Mouse (Mus musculus) lung, embryonic 14.5 days (tissue): ENCODE measurements at regions not wholly inside any gene's neighbourhood (a gene's known extent, or its start where the extent isn't known, plus 50 kb on each side); places are given as distances from the start of the nearest gene placed in this dataset.
A peak's percentile ranks its signal among the peaks of the same experiment; 100 is the strongest.

Experiments used
- ATAC-seq: fragments of 200-750 bp; cut with Nextera tagmentation; 2 replicates; pipeline ENCODE4 v1.8.0; 2017; ENCODE audit warnings: mild to moderate bottlenecking, moderate TSS enrichment, moderate library complexity; ENCODE audit not compliant: insufficient read depth
- DNase-seq: peaks from one replicate; pipeline ENCODE4 v3.0.0-alpha.2; 2015
- H3K27ac ChIP-seq: fragments of 300-500 bp; sonication (generic); 2 replicates; pipeline ENCODE4 v1.5.1; 2014; ENCODE audit warnings: low read depth, mild to moderate bottlenecking, moderate library complexity
- H3K27me3 ChIP-seq: fragments of 300-500 bp; sonication (generic); 2 replicates; pipeline ENCODE4 v1.6.1; 2014; ENCODE audit warnings: low read length, control low read depth; ENCODE audit not compliant: insufficient read depth
- H3K36me3 ChIP-seq: fragments of 300-500 bp; sonication (generic); 2 replicates; pipeline ENCODE4 v1.6.1; 2014; ENCODE audit warnings: control low read depth; ENCODE audit not compliant: insufficient read depth
- H3K4me1 ChIP-seq: fragments of 300-500 bp; sonication (generic); 2 replicates; pipeline ENCODE4 v1.6.1; 2014; ENCODE audit warnings: antibody characterized with exemption, control low read depth; ENCODE audit not compliant: insufficient read depth
- H3K4me2 ChIP-seq: fragments of 300-500 bp; sonication (generic); 2 replicates; pipeline ENCODE4 v1.6.1; 2014; ENCODE audit warnings: mild to moderate bottlenecking
- H3K4me3 ChIP-seq: fragments of 300-500 bp; sonication (generic); 2 replicates; pipeline ENCODE4 v1.5.1; 2014; ENCODE audit warnings: low read depth, low read length
- H3K9ac ChIP-seq: fragments of 300-500 bp; sonication (generic); 2 replicates; pipeline ENCODE4 v1.6.1; 2014
- H3K9me3 ChIP-seq: fragments of 300-500 bp; sonication (generic); 2 replicates; pipeline ENCODE4 v1.6.1; 2016; ENCODE audit warnings: low read depth, low read length, control low read depth
- CTCF ChIP-seq: IDR thresholded peaks from 2 replicates; pipeline ENCODE4 v1.5.1; 2016; ENCODE audit warnings: antibody characterized with exemption, low read depth
- WGBS: fragments of 180-500 bp; shearing (Covaris S2); extraction: QIAGEN DNeasy Blood & Tissue Kit; methylation state at CpG from one replicate; pipeline ENCODE4 v1.1.7; 2014; 5-methylcytosine and 5-hydroxymethylcytosine counted together

DNA sequence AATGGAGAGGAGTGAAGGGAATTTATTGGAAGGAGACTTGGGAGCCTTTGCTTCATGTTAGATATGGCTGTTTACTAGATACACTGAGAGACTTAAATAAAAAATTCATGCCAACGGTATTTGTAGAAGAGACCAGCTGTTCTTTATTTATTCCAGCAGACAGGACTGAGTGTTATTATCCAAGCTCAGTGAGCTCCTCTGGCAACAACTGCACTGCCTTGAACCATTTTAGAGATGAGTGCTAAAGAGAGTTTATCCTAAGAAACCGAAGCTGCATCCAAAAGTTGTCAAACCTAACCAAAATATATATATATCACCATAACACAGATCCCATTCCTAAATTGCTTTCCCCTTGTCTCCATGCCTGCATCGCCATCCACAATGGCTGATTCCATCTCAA, 247.0 kb downstream of the Gm11361 start:
- H3K9me3 ChIP-seq: no peaks in the 10 kb centered on the region
- H3K36me3 ChIP-seq: no peaks in the 10 kb centered on the region; the same call in 1 of the 2 replicates
- peaks cover 29% of the 10 kb centered on the region for H3K4me1 ChIP-seq
- no peaks in the 10 kb centered on the region for H3K27me3 ChIP-seq
- no peak overlapping the region for H3K4me3 ChIP-seq
- no peak overlapping the region for H3K9ac ChIP-seq
- 45% methylated on average over 3 of the region's 3 CpGs for WGBS
- H3K27ac ChIP-seq: peak overlapping the region; percentile 26; the same call in 1 of the 2 replicates
- ATAC-seq (peak; percentile 22; the same call in 1 of the 2 replicates), DNase-seq (peak; percentile 68)
- H3K4me2 ChIP-seq: no peak overlapping the region
- no peak for TF ChIP-seq CTCF

DNA sequence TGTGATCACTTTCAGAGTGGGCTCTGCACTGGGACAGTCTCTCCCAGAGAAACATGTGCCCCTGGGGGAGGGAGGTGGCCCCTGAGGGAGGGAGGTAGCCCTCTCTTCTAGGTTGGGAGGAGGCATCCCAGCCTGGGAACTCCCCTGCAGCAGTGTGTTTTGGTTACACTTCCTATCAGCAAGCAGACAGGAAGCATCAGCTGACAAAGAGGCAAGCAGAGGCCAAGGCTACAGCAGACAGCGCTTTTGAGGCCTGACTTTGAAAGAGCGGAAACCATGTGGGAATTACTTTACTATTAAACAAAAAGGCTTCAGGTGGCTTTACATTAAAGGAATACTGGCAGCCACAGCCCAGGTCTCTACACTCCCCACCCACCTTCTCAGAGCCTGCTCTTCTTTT, 244.8 kb downstream of the Gm11361 start:
- Histone ChIP-seq H3K36me3 (no peaks in the 10 kb centered on the region; the same call in 1 of the 2 replicates), H3K4me3 (no peak overlapping the region), H3K27ac (peak overlapping the region; percentile 54; the same call in 1 of the 2 replicates), H3K27me3 (no peaks in the 10 kb centered on the region), H3K9me3 (no peaks in the 10 kb centered on the region), H3K4me1 (peaks cover 21% of the 10 kb centered on the region), H3K4me2 (no peak overlapping the region), H3K9ac (no peak overlapping the region; the same call in 1 of the 2 replicates)
- peak; percentile 86 for ATAC-seq
- TF ChIP-seq CTCF: no peak
- WGBS: 32% methylated on average over 2 of the region's 2 CpGs
- DNase-seq: peak; percentile 79

GRCm38 (mm10) chr13:28500697-28501096, 243.4 kb downstream of the Gm11361 start:
- ATAC-seq (no peak), DNase-seq (no peak)
- H3K9ac ChIP-seq: no peak overlapping the region
- no peak overlapping the region for H3K4me2 ChIP-seq
- no peak overlapping the region for H3K4me3 ChIP-seq
- 95% methylated on average over 6 of the region's 6 CpGs for WGBS
- no peaks in the 10 kb centered on the region for H3K9me3 ChIP-seq
- peaks cover 21% of the 10 kb centered on the region for H3K4me1 ChIP-seq
- H3K27me3 ChIP-seq: no peaks in the 10 kb centered on the region
- TF ChIP-seq CTCF: no peak
- no peak overlapping the region for H3K27ac ChIP-seq
- H3K36me3 ChIP-seq: no peaks in the 10 kb centered on the region; the same call in 1 of the 2 replicates

DNA sequence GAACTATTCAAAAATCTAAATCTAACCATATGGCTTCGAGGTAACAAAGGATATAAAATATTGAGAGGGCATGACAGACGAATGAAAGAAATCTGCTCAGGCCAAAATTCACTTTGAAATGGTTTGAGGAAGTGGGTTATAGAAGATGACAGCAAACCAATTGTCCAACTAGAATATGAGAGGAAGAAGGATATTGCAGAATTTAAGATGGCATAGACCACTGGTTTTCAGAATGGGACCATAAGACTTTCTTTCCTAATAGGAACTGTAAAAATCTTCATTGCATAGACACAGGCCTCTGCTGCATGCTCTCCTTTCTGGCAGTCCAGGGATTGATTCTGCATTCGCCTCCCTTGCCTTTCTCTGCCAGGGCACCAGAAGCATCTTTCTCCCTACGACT, 240.2 kb downstream of the Gm11361 start:
- Histone ChIP-seq H3K36me3 (no peaks in the 10 kb centered on the region), H3K4me1 (peaks cover 12% of the 10 kb centered on the region), H3K9me3 (no peaks in the 10 kb centered on the region), H3K27me3 (no peaks in the 10 kb centered on the region), H3K27ac (no peak overlapping the region), H3K4me3 (no peak overlapping the region), H3K4me2 (no peak overlapping the region), H3K9ac (no peak overlapping the region)
- ATAC-seq (no peak), DNase-seq (no peak)
- 88% methylated on average over 4 of the region's 4 CpGs for WGBS
- TF ChIP-seq CTCF: no peak

DNA sequence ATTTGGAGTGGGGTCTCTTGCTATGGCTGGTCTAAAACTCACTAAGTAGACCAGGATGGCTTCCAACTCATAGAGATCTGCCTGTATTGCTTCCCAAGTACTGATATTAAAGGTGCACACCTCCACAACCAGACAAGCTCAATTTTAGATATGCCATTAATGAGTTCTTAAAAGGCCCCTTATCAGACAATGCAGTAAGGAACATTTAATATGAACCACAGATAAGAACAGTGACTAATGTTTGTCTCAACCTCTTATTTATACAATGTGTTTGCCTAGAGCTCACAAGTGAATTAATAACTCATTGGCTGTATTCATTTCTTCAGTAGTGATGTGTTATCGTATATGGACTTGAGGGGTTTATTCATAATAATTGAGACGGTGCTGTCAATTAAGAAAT, 234.7 kb downstream of the Gm11361 start:
- no peak overlapping the region for H3K4me3 ChIP-seq
- H3K27me3 ChIP-seq: no peaks in the 10 kb centered on the region
- ATAC-seq (no peak), DNase-seq (no peak)
- no peak overlapping the region for H3K27ac ChIP-seq
- TF ChIP-seq CTCF: no peak
- H3K9ac ChIP-seq: no peak overlapping the region
- H3K4me1 ChIP-seq: peaks cover 5% of the 10 kb centered on the region
- WGBS: 78% methylated on average over 2 of the region's 2 CpGs
- no peak overlapping the region for H3K4me2 ChIP-seq
- no peaks in the 10 kb centered on the region for H3K36me3 ChIP-seq
- no peaks in the 10 kb centered on the region for H3K9me3 ChIP-seq

DNA sequence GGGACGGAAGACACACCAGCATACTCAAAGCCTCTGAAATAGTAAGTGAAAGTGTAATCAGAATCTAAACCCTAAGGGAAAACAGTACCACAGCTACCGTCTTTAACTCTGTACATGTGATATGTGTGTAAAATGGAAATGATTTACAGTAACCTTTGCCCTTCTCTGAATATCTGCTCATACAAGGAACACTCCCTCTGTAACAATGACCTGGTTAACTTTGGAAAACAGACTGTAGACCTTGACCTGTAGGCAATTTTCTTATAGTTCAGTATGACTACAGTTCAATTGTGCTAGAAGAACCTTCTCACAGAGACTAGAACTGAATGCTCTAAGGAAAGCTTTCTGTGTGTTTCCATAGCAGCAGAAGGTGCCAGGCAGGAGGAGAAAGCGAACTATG, 226.4 kb downstream of the Gm11361 start:
- Histone ChIP-seq H3K4me1 (0 out of 2 replicates have a peak, but pooled peaks cover 5% of the 10 kb centered on the region), H3K4me2 (no peak overlapping the region), H3K9me3 (no peaks in the 10 kb centered on the region), H3K9ac (no peak overlapping the region), H3K27ac (no peak overlapping the region), H3K36me3 (no peaks in the 10 kb centered on the region), H3K4me3 (no peak overlapping the region), H3K27me3 (no peaks in the 10 kb centered on the region)
- ATAC-seq (no peak), DNase-seq (no peak)
- TF ChIP-seq CTCF: no peak
- 64% methylated on average over 3 of the region's 3 CpGs for WGBS

DNA sequence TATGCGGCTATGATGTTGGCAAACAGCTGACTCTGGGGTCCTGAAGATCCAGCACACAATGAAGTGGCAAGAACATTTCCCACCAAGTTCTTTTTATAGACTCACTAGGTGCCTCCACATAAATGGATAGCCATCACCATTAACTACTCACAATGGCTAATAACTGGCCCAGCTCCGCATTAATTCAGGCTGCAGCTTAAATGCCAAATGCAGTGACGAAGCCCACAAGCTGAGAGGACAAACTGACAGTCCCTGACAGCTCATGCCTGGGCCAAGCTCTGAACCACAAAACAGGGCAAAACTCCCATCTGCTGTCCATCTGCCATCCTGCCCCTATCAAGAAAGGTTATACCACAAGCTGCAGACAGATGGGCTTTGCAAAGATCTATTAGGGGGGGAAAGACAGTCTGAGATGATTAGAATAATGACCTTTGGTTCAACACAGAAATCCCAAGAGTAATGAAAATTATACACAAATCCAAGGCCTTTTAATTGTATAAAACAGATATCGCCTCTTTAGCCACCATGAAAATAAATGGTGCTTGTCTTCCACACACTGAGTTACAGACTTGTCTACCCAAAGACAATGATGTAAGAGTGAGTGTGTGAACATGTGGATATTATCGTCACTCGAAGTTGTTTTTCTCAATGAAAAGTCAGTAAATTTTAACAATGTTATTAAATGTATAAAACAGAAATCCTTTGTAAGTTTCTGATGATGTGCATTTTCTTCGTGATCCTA, 224.1 kb downstream of the Gm11361 start:
- no peak overlapping the region for H3K4me2 ChIP-seq
- H3K36me3 ChIP-seq: no peaks in the 10 kb centered on the region
- no peak overlapping the region for H3K4me3 ChIP-seq
- H3K4me1 ChIP-seq: 0 out of 2 replicates have a peak, but pooled peaks cover 5% of the 10 kb centered on the region
- DNase-seq: peak; percentile 44
- peak; percentile 67 for ATAC-seq
- H3K9me3 ChIP-seq: no peaks in the 10 kb centered on the region; the same call in 1 of the 2 replicates
- TF ChIP-seq CTCF: no peak
- peak overlapping the region; percentile 21; the same call in 1 of the 2 replicates for H3K27ac ChIP-seq
- H3K9ac ChIP-seq: no peak overlapping the region
- no peaks in the 10 kb centered on the region for H3K27me3 ChIP-seq
- 63% methylated on average over 7 of the region's 7 CpGs for WGBS
